Mouse (Mus musculus) embryonic fibroblast, embryonic 13.5 days (primary cell): ENCODE data around the gene Cog1. TPM values are rescaled to one million over a fixed set of nuclear protein-coding genes. Genes with fewer than 3 reads are reported as not detected.

Source experiments
- H3K27ac ChIP-seq: 2 replicates; pipeline ENCODE4 v1.5.1; 2012; ENCODE audit warnings: low read length, control low read depth, inconsistent platforms; ENCODE audit not compliant: insufficient read depth
- H3K4me1 ChIP-seq: 2 replicates; pipeline ENCODE4 v1.6.1; 2011; ENCODE audit warnings: low read length; ENCODE audit not compliant: control insufficient read depth, insufficient read depth
- H3K4me3 ChIP-seq: 2 replicates; pipeline ENCODE4 v1.5.1; 2011; ENCODE audit warnings: mild to moderate bottlenecking, control low read depth, low read length; ENCODE audit not compliant: insufficient read depth
- CTCF ChIP-seq: IDR thresholded peaks from 2 replicates; pipeline ENCODE4 v1.5.1; 2011; ENCODE audit warnings: mild to moderate bottlenecking, control low read depth, low read length, moderate library complexity, borderline replicate concordance; ENCODE audit not compliant: insufficient read depth
- POLR2A ChIP-seq: IDR thresholded peaks from 2 replicates; pipeline ENCODE4 v1.6.1; 2011; ENCODE audit warnings: low read depth, mild to moderate bottlenecking, control low read depth, low read length, moderate library complexity
- polyA plus RNA-seq: library from polyadenylated mRNA; stranded (reverse); fragments of >200 nt; gene quantifications from 2 replicates; pipeline ENCODE4 v1.2.4, GENCODE M21; 2011; ENCODE audit warnings: low read depth; ENCODE audit not compliant: missing spikeins, insufficient read length

Cog1 gene
- polyA plus RNA-seq, 1 experiment, result 38.1 TPM

- Histone ChIP-seq H3K27ac (no peak overlapping the region), H3K4me3 (no peak overlapping the region), H3K4me1 (no peaks in the 10 kb centered on the region)
- TF ChIP-seq POLR2A (no peak), CTCF (no peak)
Observed at GRCm38 (mm10) chr11:113666648-113667047, 17.7 kb downstream of the Cog1 start.

- Histone ChIP-seq H3K4me1 (no peaks in the 10 kb centered on the region), H3K4me3 (no peak overlapping the region), H3K27ac (no peak overlapping the region)
- TF ChIP-seq POLR2A (no peak), CTCF (no peak)
Observed at GRCm38 (mm10) chr11:113667122-113667521, 18.2 kb downstream of the Cog1 start.

- Histone ChIP-seq H3K27ac (no peak overlapping the region), H3K4me1 (no peaks in the 10 kb centered on the region), H3K4me3 (no peak overlapping the region)
- TF ChIP-seq CTCF (no peak), POLR2A (no peak)
Observed at GRCm38 (mm10) chr11:113667704-113668103, 18.7 kb downstream of the Cog1 start.

GRCm38 (mm10) chr11:113668857-113669256 lies 19.9 kb downstream of the Cog1 start:
- no peaks in the 10 kb centered on the region for H3K4me1 ChIP-seq
- TF ChIP-seq CTCF, result no peak
- TF ChIP-seq POLR2A, result no peak
- H3K27ac ChIP-seq, result no peak overlapping the region
- H3K4me3 ChIP-seq, result no peak overlapping the region

GRCm38 (mm10) chr11:113669711-113670110 lies 20.7 kb downstream of the Cog1 start:
- no peak overlapping the region for H3K27ac ChIP-seq
- H3K4me3 ChIP-seq, result no peak overlapping the region
- TF ChIP-seq CTCF (no peak), POLR2A (no peak)
- no peaks in the 10 kb centered on the region for H3K4me1 ChIP-seq

GRCm38 (mm10) chr11:113673614-113674013 lies 24.6 kb downstream of the Cog1 start:
- Histone ChIP-seq H3K4me3 (no peak overlapping the region), H3K27ac (no peak overlapping the region), H3K4me1 (no peaks in the 10 kb centered on the region)
- no peak for TF ChIP-seq CTCF
- TF ChIP-seq POLR2A, result no peak

- H3K4me1 ChIP-seq, result no peaks in the 10 kb centered on the region
- no peak for TF ChIP-seq CTCF
- no peak for TF ChIP-seq POLR2A
- H3K4me3 ChIP-seq, result no peak overlapping the region
- no peak overlapping the region for H3K27ac ChIP-seq
Observed at GRCm38 (mm10) chr11:113674595-113674994, 25.6 kb downstream of the Cog1 start.

GRCm38 (mm10) chr11:113676847-113677246 lies 27.9 kb downstream of the Cog1 start:
- Histone ChIP-seq H3K27ac (no peak overlapping the region), H3K4me3 (no peak overlapping the region), H3K4me1 (peaks cover 3% of the 10 kb centered on the region; the same call in 1 of the 2 replicates)
- TF ChIP-seq CTCF, result no peak
- no peak for TF ChIP-seq POLR2A

- Histone ChIP-seq H3K4me3 (no peak overlapping the region), H3K4me1 (peaks cover 3% of the 10 kb centered on the region; the same call in 1 of the 2 replicates), H3K27ac (no peak overlapping the region)
- TF ChIP-seq CTCF (no peak), POLR2A (no peak)
Observed at GRCm38 (mm10) chr11:113677378-113677777, 28.4 kb downstream of the Cog1 start.

GRCm38 (mm10) chr11:113678373-113678772 lies 29.4 kb downstream of the Cog1 start:
- Histone ChIP-seq H3K4me1 (peaks cover 3% of the 10 kb centered on the region; the same call in 1 of the 2 replicates), H3K4me3 (no peak overlapping the region), H3K27ac (no peak overlapping the region)
- no peak for TF ChIP-seq POLR2A
- no peak for TF ChIP-seq CTCF

- no peak for TF ChIP-seq CTCF
- TF ChIP-seq POLR2A, result no peak
- Histone ChIP-seq H3K27ac (no peak overlapping the region), H3K4me3 (no peak overlapping the region), H3K4me1 (peaks cover 5% of the 10 kb centered on the region; the same call in 1 of the 2 replicates)
Observed at GRCm38 (mm10) chr11:113680954-113681353, 32.0 kb downstream of the Cog1 start.
